Mouse (Mus musculus) retina, postnatal 7 days (tissue): ENCODE data around the gene Suox.
"Not testable (repeated sequence)": the region's sequence is repeated elsewhere in the genome, so short reads cannot be mapped to it uniquely, and the experiment has no call there.

Experiments
- DNase-seq: peaks from one replicate; pipeline ENCODE4 v3.0.0-alpha.2; 2012; ENCODE audit warnings: low read depth, low spot score

Suox gene

GRCm38 (mm10) chr10:128664808-128665207 lies 9.1 kb downstream of the Suox start:
- no peak for DNase-seq

GRCm38 (mm10) chr10:128663441-128664220 lies 10.2 kb downstream of the Suox start:
- no peak for DNase-seq

GRCm38 (mm10) chr10:128662465-128662864 lies 11.4 kb downstream of the Suox start:
- no peak for DNase-seq

GRCm38 (mm10) chr10:128659490-128659889 lies 14.4 kb downstream of the Suox start:
- DNase-seq = no peak

GRCm38 (mm10) chr10:128657844-128658243 lies 16.0 kb downstream of the Suox start:
- DNase-seq = no peak

- no peak for DNase-seq
These were observed 17.1 kb downstream of the Suox start for GRCm38 (mm10) chr10:128656731-128657130.

- no peak for DNase-seq
These were observed 18.6 kb downstream of the Suox start for GRCm38 (mm10) chr10:128655254-128655653.

GRCm38 (mm10) chr10:128653866-128654265 lies 20.0 kb downstream of the Suox start:
- DNase-seq = no peak

GRCm38 (mm10) chr10:128646139-128647089 lies 27.5 kb downstream of the Suox start:
- DNase-seq = no peak

GRCm38 (mm10) chr10:128645111-128646011 lies 28.5 kb downstream of the Suox start, which contains the start of gene Ikzf4:
Gene Ikzf4, minus strand, starts transcription at chr10:128645991.
- no peak for DNase-seq

- DNase-seq = no peak
These were observed 31.1 kb downstream of the Suox start for GRCm38 (mm10) chr10:128642749-128643148.

- no peak for DNase-seq
These were observed 32.0 kb downstream of the Suox start for GRCm38 (mm10) chr10:128641871-128642270.

- no peak for DNase-seq
These were observed 33.0 kb downstream of the Suox start for GRCm38 (mm10) chr10:128640891-128641290.

- no peak for DNase-seq
These were observed 33.9 kb downstream of the Suox start for GRCm38 (mm10) chr10:128639999-128640398.

GRCm38 (mm10) chr10:128637011-128637410 lies 36.9 kb downstream of the Suox start:
- DNase-seq = no peak

GRCm38 (mm10) chr10:128636561-128636960 lies 37.3 kb downstream of the Suox start:
- DNase-seq = no peak

- DNase-seq = no peak
These were observed 38.2 kb downstream of the Suox start for GRCm38 (mm10) chr10:128635697-128636096.

GRCm38 (mm10) chr10:128631571-128631970 lies 42.3 kb downstream of the Suox start:
- no peak for DNase-seq

- DNase-seq = not testable (repeated sequence)
These were observed 43.6 kb downstream of the Suox start for GRCm38 (mm10) chr10:128630306-128630705.

GRCm38 (mm10) chr10:128629746-128630145 lies 44.1 kb downstream of the Suox start:
- DNase-seq = no peak
